Mouse (Mus musculus) olfactory bulb, adult 2 months (tissue): ENCODE results near the gene Bcas2.

Experiments used
- CTCF ChIP-seq: fragments of 200-500 bp; IDR thresholded peaks from 2 replicates; pipeline ENCODE4 v1.5.1; 2012; ENCODE audit warnings: low read depth, mild to moderate bottlenecking, low read length, moderate library complexity; ENCODE audit not compliant: insufficient read depth
- POLR2A ChIP-seq: fragments of 200-500 bp; IDR thresholded peaks from 2 replicates; pipeline ENCODE4 v1.6.1; 2012; ENCODE audit warnings: mild to moderate bottlenecking, low read depth, low read length, moderate library complexity; ENCODE audit not compliant: insufficient read depth

DNA sequence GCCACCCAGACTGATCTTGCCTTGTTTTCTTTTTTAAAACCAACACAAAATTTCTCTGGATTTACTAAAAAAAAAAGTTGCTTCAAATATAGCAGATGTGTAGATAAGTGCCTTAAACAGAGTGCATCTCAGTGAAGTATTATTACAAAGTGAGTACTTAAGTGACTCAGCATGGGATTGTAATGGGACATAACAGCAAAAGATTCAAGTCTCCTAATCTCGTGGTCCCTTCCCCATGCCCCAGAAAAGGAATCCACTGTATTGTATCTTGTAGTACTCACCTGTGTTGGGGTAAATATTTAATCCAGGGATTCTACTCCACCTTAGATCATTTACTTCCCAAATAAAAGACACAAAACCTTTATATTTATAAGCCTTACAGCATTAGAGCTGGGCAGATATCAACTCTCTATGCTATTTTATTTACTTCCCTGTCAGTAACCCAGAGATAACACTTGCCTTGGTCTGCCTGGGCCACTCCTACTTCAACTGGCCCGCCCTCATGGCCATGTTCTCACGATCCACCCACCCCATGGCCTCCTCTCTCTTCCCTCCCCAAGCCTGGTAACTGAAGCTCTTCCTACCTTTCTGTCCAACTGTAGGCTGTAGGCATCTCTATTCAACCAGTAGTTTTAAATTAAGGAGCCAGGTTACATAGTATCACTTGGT is 12.1 kb upstream of the Bcas2 start:
- no peak for TF ChIP-seq POLR2A
- TF ChIP-seq CTCF = no peak
